Mouse (Mus musculus) neural tube, embryonic 12.5 days (tissue): ENCODE measurements around the gene Zeb2. TPM values are rescaled to one million over a fixed set of nuclear protein-coding genes. Genes with fewer than 3 reads are reported as not detected.

Source experiments
- ATAC-seq: fragments of 200-750 bp; cut with Nextera tagmentation; 2 replicates; pipeline ENCODE4 v1.8.0; 2017; ENCODE audit warnings: low read depth, mild to moderate bottlenecking, moderate TSS enrichment, moderate library complexity; ENCODE audit not compliant: low FRiP score
- H3K27ac ChIP-seq: fragments of 300-500 bp; sonication (generic); 2 replicates; pipeline ENCODE4 v1.5.1; 2016
- H3K27me3 ChIP-seq: fragments of 300-500 bp; sonication (generic); replicated peaks from 2 replicates; pipeline ENCODE4 v1.6.1; 2016; ENCODE audit warnings: mild to moderate bottlenecking
- H3K36me3 ChIP-seq: fragments of 300-500 bp; sonication (generic); 2 replicates; pipeline ENCODE4 v1.6.1; 2016; ENCODE audit warnings: mild to moderate bottlenecking
- H3K4me1 ChIP-seq: fragments of 300-500 bp; sonication (generic); 2 replicates; pipeline ENCODE4 v1.6.1; 2016
- H3K4me2 ChIP-seq: fragments of 300-500 bp; sonication (generic); replicated peaks from 2 replicates; pipeline ENCODE4 v1.6.1; 2016; ENCODE audit warnings: mild to moderate bottlenecking
- H3K4me3 ChIP-seq: fragments of 300-500 bp; sonication (generic); 2 replicates; pipeline ENCODE4 v1.5.1; 2016
- H3K9ac ChIP-seq: fragments of 300-500 bp; sonication (generic); 2 replicates; pipeline ENCODE4 v1.6.1; 2016; ENCODE audit warnings: mild to moderate bottlenecking
- H3K9me3 ChIP-seq: fragments of 300-500 bp; sonication (generic); 2 replicates; pipeline ENCODE4 v1.6.1; 2016; ENCODE audit warnings: mild to moderate bottlenecking
- WGBS: fragments of 180-500 bp; shearing (Covaris S2); methylation state at CpG from one replicate; pipeline ENCODE4 v1.1.7; 2016; 5-methylcytosine and 5-hydroxymethylcytosine counted together
- polyA plus RNA-seq: library from polyadenylated mRNA; unstranded; fragments of >200 nt; fragmentation: Nextera tagmentation; extraction: Ambion mirVana; gene quantifications from 2 replicates; pipeline ENCODE4 v1.2.1, GENCODE M21; 2016

Gene Zeb2
- polyA plus RNA-seq, 1 experiment from 2014 or later, result 55.6 TPM

GRCm38 (mm10) chr2:45090529-45091297 is 26.5 kb downstream of the Zeb2 start:
- H3K36me3 ChIP-seq, result peaks cover 3% of the 10 kb centered on the region; the same call in 1 of the 2 replicates
- ATAC-seq, result no peak
- H3K4me3 ChIP-seq, result no peak overlapping the region
- H3K27ac ChIP-seq, result no peak overlapping the region
- 91% methylated on average over 8 of the region's 8 CpGs for WGBS
- H3K9ac ChIP-seq, result no peak overlapping the region
- peaks cover 45% of the 10 kb centered on the region for H3K4me1 ChIP-seq
- H3K9me3 ChIP-seq, result no peaks in the 10 kb centered on the region
- no peaks in the 10 kb centered on the region for H3K27me3 ChIP-seq
- no peak overlapping the region for H3K4me2 ChIP-seq

- 62% methylated on average over 3 of the region's 3 CpGs for whole genome bisulfite sequencing
These were observed 28.0 kb downstream of the Zeb2 start for GRCm38 (mm10) chr2:45089251-45089530.

DNA sequence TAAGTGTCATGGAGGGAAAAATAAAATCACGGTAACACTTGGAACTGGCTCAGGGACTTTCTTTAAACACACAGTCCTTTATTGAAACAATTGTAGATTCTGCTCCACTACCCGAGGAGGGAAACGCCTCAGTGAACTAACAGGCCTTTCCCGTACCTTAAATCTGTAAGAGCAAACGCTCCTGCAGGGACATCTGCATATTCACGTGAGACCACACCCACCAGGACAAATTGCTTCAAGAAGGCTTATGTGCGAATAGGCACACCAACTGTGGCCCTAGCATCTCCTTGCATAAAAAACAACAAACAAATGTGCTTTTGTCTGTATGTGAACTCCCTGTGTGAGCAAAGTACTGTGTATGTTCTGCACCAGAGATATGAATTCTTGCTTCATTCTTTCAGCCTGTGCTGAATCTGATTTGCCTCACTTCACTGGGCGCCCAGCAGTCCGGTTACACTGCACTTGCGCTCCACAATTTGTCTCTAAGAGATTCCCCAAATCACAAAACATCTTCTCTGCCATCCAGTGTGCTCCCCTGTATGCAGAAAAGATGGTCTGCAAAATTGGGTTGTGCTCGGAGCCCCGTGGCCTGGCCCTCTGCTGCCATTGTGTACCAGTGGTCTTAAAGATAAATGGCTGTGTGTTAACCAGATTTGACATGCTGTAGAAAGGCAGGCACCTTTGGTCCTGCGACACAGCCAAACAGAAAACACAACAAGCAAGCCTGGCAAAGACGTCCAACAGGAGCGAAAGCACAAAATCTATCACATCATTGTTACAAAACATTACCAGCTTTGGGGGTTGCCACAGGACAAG is 28.6 kb downstream of the Zeb2 start:
- Histone ChIP-seq H3K4me2 (peak overlapping the region; percentile 31; the same call in 1 of the 2 replicates), H3K27ac (no peak overlapping the region; the same call in 1 of the 2 replicates), H3K9me3 (no peaks in the 10 kb centered on the region), H3K36me3 (no peaks in the 10 kb centered on the region), H3K4me3 (no peak overlapping the region), H3K4me1 (peaks cover 44% of the 10 kb centered on the region), H3K9ac (no peak overlapping the region), H3K27me3 (no peaks in the 10 kb centered on the region)
- peak; percentile 48; the same call in 1 of the 2 replicates for ATAC-seq
- WGBS, result 24% methylated on average over 15 of the region's 15 CpGs

More at GRCm38 (mm10) chr2:45089251-45089530, 28.0 kb downstream of the Zeb2 start:
- no peak overlapping the region for H3K4me3 ChIP-seq
- no peak overlapping the region for H3K4me2 ChIP-seq
- H3K9ac ChIP-seq, result no peak overlapping the region
- H3K9me3 ChIP-seq, result no peaks in the 10 kb centered on the region
- peaks cover 46% of the 10 kb centered on the region for H3K4me1 ChIP-seq
- no peak for ATAC-seq
- H3K27ac ChIP-seq, result no peak overlapping the region
- H3K36me3 ChIP-seq, result peaks cover 3% of the 10 kb centered on the region; the same call in 1 of the 2 replicates
- no peaks in the 10 kb centered on the region for H3K27me3 ChIP-seq

DNA sequence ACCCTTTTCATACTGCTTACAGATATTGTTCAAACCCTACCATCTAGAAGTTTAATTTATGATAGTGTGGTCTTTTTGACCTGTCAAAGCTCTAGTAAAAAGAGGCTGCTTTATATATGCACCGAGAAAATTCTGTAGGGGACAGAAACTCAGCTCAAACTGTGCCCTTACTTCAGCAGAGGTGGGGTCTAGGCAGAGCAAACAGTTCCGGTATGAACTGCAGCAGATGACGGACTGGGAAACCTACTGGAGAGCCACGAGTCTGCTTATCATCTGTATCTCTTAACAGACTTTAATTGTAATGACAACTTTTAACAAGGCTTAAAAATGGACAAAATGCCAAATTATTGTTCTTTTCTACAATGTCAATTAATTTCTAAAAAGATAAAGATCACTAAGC is 30.0 kb downstream of the Zeb2 start:
- 40% methylated on average over 4 of the region's 4 CpGs for WGBS
- no peak overlapping the region for H3K4me2 ChIP-seq

GRCm38 (mm10) chr2:45085653-45086052 is 31.5 kb downstream of the Zeb2 start:
- H3K4me2 ChIP-seq, result no peak overlapping the region
- 90% methylated on average over 5 of the region's 5 CpGs for WGBS
- no peak overlapping the region for H3K9ac ChIP-seq
- no peaks in the 10 kb centered on the region for H3K27me3 ChIP-seq
- no peaks in the 10 kb centered on the region for H3K9me3 ChIP-seq
- no peak overlapping the region for H3K4me3 ChIP-seq
- peaks cover 45% of the 10 kb centered on the region for H3K4me1 ChIP-seq
- ATAC-seq, result no peak
- H3K36me3 ChIP-seq, result no peaks in the 10 kb centered on the region
- H3K27ac ChIP-seq, result no peak overlapping the region

More for the DNA sequence above, 30.0 kb downstream of the Zeb2 start:
- no peak overlapping the region for H3K27ac ChIP-seq
- ATAC-seq, result no peak
- H3K36me3 ChIP-seq, result no peaks in the 10 kb centered on the region
- no peaks in the 10 kb centered on the region for H3K27me3 ChIP-seq
- H3K4me1 ChIP-seq, result peaks cover 45% of the 10 kb centered on the region
- H3K9ac ChIP-seq, result no peak overlapping the region
- no peaks in the 10 kb centered on the region for H3K9me3 ChIP-seq
- no peak overlapping the region for H3K4me3 ChIP-seq

GRCm38 (mm10) chr2:45083042-45083441 is 34.2 kb downstream of the Zeb2 start:
- Histone ChIP-seq H3K36me3 (no peaks in the 10 kb centered on the region), H3K9me3 (no peaks in the 10 kb centered on the region), H3K4me3 (no peak overlapping the region), H3K27ac (no peak overlapping the region), H3K27me3 (no peaks in the 10 kb centered on the region), H3K4me2 (no peak overlapping the region), H3K4me1 (peaks cover 24% of the 10 kb centered on the region), H3K9ac (no peak overlapping the region)
- 55% methylated on average over 10 of the region's 10 CpGs for WGBS
- no peak for ATAC-seq

DNA sequence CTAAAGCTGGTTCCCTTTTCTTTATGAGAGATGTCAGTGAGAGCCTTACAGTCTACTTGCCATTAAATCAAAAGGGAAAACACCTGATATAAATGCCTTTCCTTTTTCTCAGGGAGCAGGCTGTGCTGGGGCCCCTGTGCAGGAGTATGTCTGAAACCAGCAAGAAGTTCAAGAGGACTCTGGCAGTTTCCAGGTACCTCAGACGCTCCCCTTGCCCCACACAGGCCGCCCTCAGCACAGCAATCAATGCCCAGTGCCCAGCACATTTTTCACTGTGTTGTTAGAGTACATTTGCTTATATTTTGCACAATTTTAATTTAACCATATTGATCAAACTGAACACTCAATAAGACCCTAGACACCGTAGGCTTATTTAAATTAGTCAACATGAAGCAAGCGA is 35.6 kb downstream of the Zeb2 start:
- H3K36me3 ChIP-seq, result no peaks in the 10 kb centered on the region
- H3K4me1 ChIP-seq, result peaks cover 12% of the 10 kb centered on the region
- no peak overlapping the region for H3K27ac ChIP-seq
- H3K9me3 ChIP-seq, result no peaks in the 10 kb centered on the region
- no peaks in the 10 kb centered on the region for H3K27me3 ChIP-seq
- no peak overlapping the region for H3K9ac ChIP-seq
- WGBS, result 83% methylated on average over 4 of the region's 4 CpGs
- no peak overlapping the region for H3K4me2 ChIP-seq
- no peak for ATAC-seq
- H3K4me3 ChIP-seq, result no peak overlapping the region

- Histone ChIP-seq H3K36me3 (no peaks in the 10 kb centered on the region), H3K4me2 (no peak overlapping the region), H3K4me3 (no peak overlapping the region), H3K9ac (no peak overlapping the region), H3K27me3 (no peaks in the 10 kb centered on the region), H3K4me1 (peaks cover 8% of the 10 kb centered on the region), H3K27ac (no peak overlapping the region), H3K9me3 (no peaks in the 10 kb centered on the region)
- ATAC-seq, result no peak
- WGBS, result 71% methylated on average over 3 of the region's 3 CpGs
These were observed 39.2 kb downstream of the Zeb2 start for GRCm38 (mm10) chr2:45077938-45078487.

GRCm38 (mm10) chr2:45077383-45077782 is 39.8 kb downstream of the Zeb2 start:
- H3K4me3 ChIP-seq, result no peak overlapping the region
- 93% methylated on average over 5 of the region's 5 CpGs for WGBS
- H3K36me3 ChIP-seq, result no peaks in the 10 kb centered on the region
- peaks cover 6% of the 10 kb centered on the region for H3K4me1 ChIP-seq
- H3K9me3 ChIP-seq, result no peaks in the 10 kb centered on the region
- no peak overlapping the region for H3K9ac ChIP-seq
- ATAC-seq, result no peak
- H3K27ac ChIP-seq, result no peak overlapping the region
- no peaks in the 10 kb centered on the region for H3K27me3 ChIP-seq
- H3K4me2 ChIP-seq, result no peak overlapping the region

GRCm38 (mm10) chr2:45073025-45073424 is 44.2 kb downstream of the Zeb2 start:
- ATAC-seq, result no peak
- Histone ChIP-seq H3K4me3 (no peak overlapping the region), H3K9ac (no peak overlapping the region), H3K36me3 (no peaks in the 10 kb centered on the region), H3K9me3 (no peaks in the 10 kb centered on the region), H3K27ac (no peak overlapping the region), H3K4me1 (peaks cover 15% of the 10 kb centered on the region), H3K4me2 (no peak overlapping the region), H3K27me3 (no peaks in the 10 kb centered on the region)
- 16% methylated on average over 6 of the region's 6 CpGs for WGBS

DNA sequence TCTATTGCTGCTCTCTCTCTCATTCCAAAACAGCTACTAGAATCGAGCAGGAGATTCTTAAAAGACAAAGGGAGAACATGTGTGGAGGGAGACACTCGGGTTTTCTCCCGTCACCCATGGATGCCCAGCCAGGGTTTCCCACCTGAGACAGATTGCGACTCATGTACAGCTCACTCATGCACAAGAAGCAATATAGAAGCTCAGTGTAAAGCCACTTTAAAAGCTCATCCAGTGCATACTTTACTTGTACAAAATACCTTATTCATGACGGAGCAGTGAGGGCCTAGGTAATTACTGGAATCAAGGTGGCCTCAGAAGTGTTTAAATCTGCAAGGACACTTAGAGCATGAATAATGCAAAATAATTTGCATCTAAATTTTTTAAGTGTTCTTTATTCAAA is 45.9 kb downstream of the Zeb2 start:
- WGBS, result 57% methylated on average over 5 of the region's 5 CpGs
- Histone ChIP-seq H3K27ac (no peak overlapping the region), H3K4me1 (peaks cover 22% of the 10 kb centered on the region), H3K27me3 (no peaks in the 10 kb centered on the region), H3K9me3 (no peaks in the 10 kb centered on the region), H3K4me2 (no peak overlapping the region), H3K36me3 (no peaks in the 10 kb centered on the region), H3K9ac (no peak overlapping the region), H3K4me3 (no peak overlapping the region)
- ATAC-seq, result no peak

- WGBS, result 60% methylated on average over 6 of the region's 6 CpGs
- Histone ChIP-seq H3K36me3 (no peaks in the 10 kb centered on the region), H3K9me3 (no peaks in the 10 kb centered on the region), H3K27me3 (no peaks in the 10 kb centered on the region), H3K4me1 (peaks cover 22% of the 10 kb centered on the region), H3K4me3 (no peak overlapping the region), H3K4me2 (no peak overlapping the region), H3K9ac (no peak overlapping the region), H3K27ac (no peak overlapping the region)
- ATAC-seq, result no peak
These were observed 46.5 kb downstream of the Zeb2 start for GRCm38 (mm10) chr2:45070612-45071276.
